Mouse (Mus musculus) myocyte (in vitro differentiated cells): ENCODE measurements at regions not wholly inside any gene's neighbourhood (a gene's known extent, or its start where the extent isn't known, plus 50 kb on each side); places are given as distances from the start of the nearest gene placed in this dataset.

Source experiments
- CEBPB ChIP-seq: IDR thresholded peaks from 2 replicates; pipeline ENCODE4 v1.6.1; 2011; ENCODE audit warnings: mild to moderate bottlenecking, moderate library complexity; ENCODE audit not compliant: poor library complexity, insufficient read depth, severe bottlenecking
- E2F4 ChIP-seq: IDR thresholded peaks from one replicate; pipeline ENCODE4 v1.6.1; 2011; ENCODE audit warnings: mild to moderate bottlenecking, control low read depth, moderate library complexity; ENCODE audit not compliant: insufficient read depth
- MAX ChIP-seq: IDR thresholded peaks from one replicate; pipeline ENCODE4 v1.6.1; 2011; ENCODE audit warnings: low read depth, mild to moderate bottlenecking, control low read depth
- MYOD1 ChIP-seq, 3 experiments: IDR thresholded peaks; one replicate each; pipeline ENCODE4 v1.6.1; 2011; ENCODE audit warnings: control low read depth in 2 of 3, low read depth in 2 of 3, mild to moderate bottlenecking in 2 of 3, moderate library complexity in 1 of 3; ENCODE audit not compliant: insufficient read length in 2 of 3, control insufficient read depth in 1 of 3
- POLR2A ChIP-seq: IDR thresholded peaks from one replicate; pipeline ENCODE4 v1.6.1; 2011; ENCODE audit warnings: low read depth, mild to moderate bottlenecking, control low read depth, moderate library complexity; ENCODE audit not compliant: insufficient read length
- POLR2AphosphoS2 ChIP-seq: IDR thresholded peaks from one replicate; pipeline ENCODE4 v1.6.1; 2011; ENCODE audit warnings: low read depth, control low read depth; ENCODE audit not compliant: insufficient read length
- REST ChIP-seq: IDR thresholded peaks from one replicate; pipeline ENCODE4 v1.6.1; 2011; ENCODE audit warnings: mild to moderate bottlenecking, control low read depth, moderate library complexity; ENCODE audit not compliant: insufficient read depth, insufficient read length
- SRF ChIP-seq: IDR thresholded peaks from one replicate; pipeline ENCODE4 v1.6.1; 2011; ENCODE audit warnings: low read depth; ENCODE audit not compliant: control insufficient read depth, insufficient read length
- TCF12 ChIP-seq: IDR thresholded peaks from one replicate; pipeline ENCODE4 v1.6.1; 2011; ENCODE audit warnings: mild to moderate bottlenecking, control low read depth; ENCODE audit not compliant: poor library complexity, insufficient read depth, severe bottlenecking
- TCF3 ChIP-seq: IDR thresholded peaks from one replicate; pipeline ENCODE4 v1.6.1; 2011; ENCODE audit warnings: low read depth, control low read depth; ENCODE audit not compliant: insufficient read length
- USF1 ChIP-seq: IDR thresholded peaks from one replicate; pipeline ENCODE4 v1.6.1; 2011; ENCODE audit warnings: low read depth, mild to moderate bottlenecking, control low read depth, moderate library complexity

DNA sequence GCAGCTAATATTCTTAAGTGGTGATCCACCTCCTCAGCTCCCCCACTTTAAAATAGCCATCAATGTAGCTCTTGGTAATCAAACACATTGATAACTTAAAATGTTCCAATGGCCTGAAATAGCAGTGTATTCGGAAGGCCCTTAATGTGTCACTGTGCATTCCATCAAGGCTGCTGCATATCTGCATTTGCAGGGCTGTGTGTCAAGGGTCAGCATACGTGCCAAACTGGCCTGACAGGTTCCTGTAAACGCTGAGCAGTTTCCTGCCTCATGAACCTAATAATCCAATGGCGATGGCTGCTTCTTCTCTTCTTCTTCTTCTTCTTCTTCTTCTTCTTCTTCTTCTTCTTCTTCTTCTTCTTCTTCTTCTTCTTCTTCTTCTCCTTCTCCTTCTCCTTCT, 211.7 kb upstream of the Nfe2l3 start:
- no peak for TF ChIP-seq POLR2A
- no peak for TF ChIP-seq E2F4
- no peak for TF ChIP-seq MAX
- TF ChIP-seq USF1: no peak
- TF ChIP-seq TCF3: no peak
- TF ChIP-seq POLR2AphosphoS2: no peak
- no peak for TF ChIP-seq TCF12
- TF ChIP-seq REST: no peak
- TF ChIP-seq CEBPB: no peak
- TF ChIP-seq SRF: no peak
- TF ChIP-seq MYOD1 (IDR thresholded peaks at IDR 0.05; ENCODE audit: control insufficient read depth in 1 of 3, insufficient read length in 2 of 3, low read depth in 2 of 3): no peak
